Mouse (Mus musculus): ENCODE results near the gene Olfr857.
"Not testable (repeated sequence)": the region's sequence is repeated elsewhere in the genome, so short reads cannot be mapped to it uniquely, and the experiment has no call there.

Olfr857 gene

GRCm38 (mm10) chr9:19709133-19709532 is at the start of gene Olfr857:
Gene Olfr857, plus strand, starts transcription at chr9:19709433.
- no peak for DNase-seq

GRCm38 (mm10) chr9:19690281-19690680 is 19.0 kb upstream of the Olfr857 start:
- DNase-seq = no peak

- no peak for DNase-seq
These were observed 17.8 kb upstream of the Olfr857 start for GRCm38 (mm10) chr9:19691426-19691825.

- DNase-seq = no peak
These were observed 16.8 kb upstream of the Olfr857 start for GRCm38 (mm10) chr9:19692430-19692829.

GRCm38 (mm10) chr9:19694285-19694684 is 14.9 kb upstream of the Olfr857 start:
- not testable (repeated sequence) for DNase-seq

- DNase-seq = not testable (repeated sequence)
These were observed 14.3 kb upstream of the Olfr857 start for GRCm38 (mm10) chr9:19694898-19695379.

- not testable (repeated sequence) for DNase-seq
These were observed 4.7 kb upstream of the Olfr857 start for GRCm38 (mm10) chr9:19704546-19704945.

Measured in cerebellum, adult 8-10 months (tissue).